Mouse (Mus musculus) ovary, adult 2 months (tissue): ENCODE data around the gene Gm21983. TPM values are rescaled to one million over a fixed set of nuclear protein-coding genes. Genes with fewer than 3 reads are reported as not detected.

Source experiments
- polyA plus RNA-seq: library from polyadenylated mRNA; depleted of rRNA; stranded (reverse); fragments of >200 nt; gene quantifications from 2 replicates; pipeline ENCODE4 v1.2.3, GENCODE M21; 2012; rRNA removed

Gm21983 gene
- not detected in 2 replicates for polyA plus RNA-seq

GRCm38 (mm10) chr7:27180837-27181695 is at the start of gene Gm21983, which contains the start of gene Mia:
Gene Gm21983 (minus strand): TSS chr7:27181086.
Gene Mia (minus strand): TSS chr7:27181157.

GRCm38 (mm10) chr7:27228281-27228821 is 47.5 kb upstream of the Gm21983 start, which contains the start of gene Itpkc:
Gene Itpkc (minus strand): TSS chr7:27228661.

GRCm38 (mm10) chr7:27195681-27196611 is 15.1 kb upstream of the Gm21983 start, which contains the start of the genes BC024978 and Snrpa:
Gene BC024978 (plus strand): TSS chr7:27195781.
Gene Snrpa (minus strand): TSS chr7:27196271.

GRCm38 (mm10) chr7:27178324-27179216 is 2.3 kb downstream of the Gm21983 start, which contains the start of gene Rab4b:
Gene Rab4b (minus strand): TSS chr7:27178896.

GRCm38 (mm10) chr7:27166614-27167474 is 14.0 kb downstream of the Gm21983 start, which contains the start of gene Egln2:
Gene Egln2 (minus strand): TSS chr7:27166802.

GRCm38 (mm10) chr7:27153205-27153764 is 27.6 kb downstream of the Gm21983 start, which contains the start of gene Cyp2t4:
Gene Cyp2t4 (plus strand): TSS chr7:27153714.

GRCm38 (mm10) chr7:27119676-27120075 is 61.2 kb downstream of the Gm21983 start, which contains the start of gene Cyp2f2:
Gene Cyp2f2 (plus strand): TSS chr7:27119909.

Other genes starting within 250 kb of the Gm21983 start
- gene Cyp2a22, start 241.7 kb downstream of the Gm21983 start, polyA plus RNA-seq = not detected in 2 replicates
- gene Cyp2a12, start 152.0 kb downstream of the Gm21983 start, polyA plus RNA-seq = 0.08 TPM in 1 of 2 replicates, not detected in the other
- 30.2 and 55.4 TPM in 2 replicates for gene Cyp2f2, start 61.2 kb downstream of the Gm21983 start, polyA plus RNA-seq
- not detected in 2 replicates for gene Cyp2t4, start 27.4 kb downstream of the Gm21983 start, polyA plus RNA-seq
- 130 and 148 TPM in 2 replicates for gene Egln2, start 14.3 kb downstream of the Gm21983 start, polyA plus RNA-seq
- 79.0 and 86.7 TPM in 2 replicates for gene Rab4b, start 2.2 kb downstream of the Gm21983 start, polyA plus RNA-seq
- 14.0 and 16.1 TPM in 2 replicates for gene Mia, start 71 bp upstream of the Gm21983 start, polyA plus RNA-seq
- 23.2 and 27.1 TPM in 2 replicates for gene BC024978, start 14.7 kb upstream of the Gm21983 start, polyA plus RNA-seq
- 265 and 331 TPM in 2 replicates for gene Snrpa, start 15.2 kb upstream of the Gm21983 start, polyA plus RNA-seq
- 15.9 and 18.5 TPM in 2 replicates for gene Itpkc, start 47.6 kb upstream of the Gm21983 start, polyA plus RNA-seq
- gene Coq8b, start 51.9 kb upstream of the Gm21983 start, polyA plus RNA-seq = 84.4 and 102 TPM in 2 replicates
- gene Numbl, start 77.3 kb upstream of the Gm21983 start, polyA plus RNA-seq = 86.9 and 94.3 TPM in 2 replicates
- 441 and 545 TPM in 2 replicates for gene Ltbp4, start 156.6 kb upstream of the Gm21983 start, polyA plus RNA-seq
- gene Shkbp1, start 174.9 kb upstream of the Gm21983 start, polyA plus RNA-seq = 86.6 and 97.9 TPM in 2 replicates
- gene Gm20479, start 176.3 kb upstream of the Gm21983 start, polyA plus RNA-seq = 0.63 TPM in 1 of 2 replicates, not detected in the other